Mouse (Mus musculus) left cerebral cortex, postnatal 10 days (tissue): Measurements from ENCODE around the gene Ddx39. TPM values are rescaled to one million over a fixed set of nuclear protein-coding genes. Genes with fewer than 3 reads are reported as not detected.

Experiments used
- DNase-seq, 2 experiments: peaks; one replicate each; pipeline ENCODE4 v3.0.0; 2021 to 2022; ENCODE audit warnings: low spot score in 2 of 2, mixed read lengths in 1 of 2; ENCODE audit errors: extremely low spot score in 1 of 2
- intact Hi-C: fragments of 180-260 bp; cut with DNase I; formaldehyde crosslinking; loops from one replicate; pipeline ENCODE4 v1.15.1; 2025
- total RNA-seq, 2 experiments: library from RNA; stranded (reverse); gene quantifications; 2 replicates each; pipeline ENCODE4 v1.2.3; 2021

Ddx39 gene
- total RNA-seq: 10 to 100 TPM; 24.4 to 25.2 TPM

GRCm38 (mm10) chr8:83715031-83715690, at the start of gene Ddx39:
Gene Ddx39 (plus strand): TSS chr8:83715177.
- intact Hi-C loops: no loop called here

GRCm38 (mm10) chr8:83665969-83666865, 48.8 kb upstream of the Ddx39 start, which contains the start of gene Ptger1:
Gene Ptger1 (plus strand): TSS chr8:83666678.
- intact Hi-C loops: no loop called here
- peak in 1 of 2 experiments; percentile 76 for DNase-seq

More at GRCm38 (mm10) chr8:83715031-83715690, at the start of gene Ddx39:
- peak; percentile 95 to 99 for DNase-seq

DNA sequence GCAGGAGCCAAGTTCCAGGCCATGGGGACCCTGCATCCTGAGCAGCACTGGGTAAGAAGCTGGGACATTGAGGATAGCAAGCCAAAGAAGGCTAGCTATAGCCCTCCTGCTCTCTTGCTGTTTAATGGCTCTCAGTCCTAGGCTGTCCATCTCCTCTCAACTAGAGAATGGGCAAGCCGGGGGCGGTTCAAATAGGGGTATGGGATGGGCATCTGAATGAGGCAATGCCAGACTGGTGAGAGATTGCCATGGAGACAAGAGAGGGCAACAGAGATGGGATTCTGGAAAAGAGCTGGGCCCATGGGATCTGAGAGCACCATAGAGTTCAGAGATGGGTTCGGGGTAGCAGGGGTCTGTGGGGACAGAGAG, 48.1 kb upstream of the Ddx39 start:
- no peak for DNase-seq
- intact Hi-C loops: no loop called here

DNA sequence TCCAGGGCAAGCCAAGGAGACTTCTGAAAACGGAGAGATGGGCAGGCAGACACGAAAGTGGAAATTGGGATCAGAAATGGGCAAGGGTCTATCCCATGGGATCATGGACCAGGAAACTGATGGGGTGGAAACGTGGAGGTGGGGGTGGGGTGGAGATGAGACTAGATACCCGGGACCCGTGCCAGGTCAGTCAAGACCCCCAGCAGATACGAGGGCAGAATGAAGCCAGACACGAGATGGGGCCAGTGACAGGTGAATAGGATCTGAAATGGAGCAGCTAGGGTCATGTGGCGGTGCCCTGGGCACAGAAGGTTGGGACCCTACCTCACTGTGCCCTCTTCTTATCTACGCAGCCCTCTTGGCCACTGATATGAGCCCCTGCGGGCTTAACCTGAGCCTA, 47.5 kb upstream of the Ddx39 start:
- DNase-seq: peak in 1 of 2 experiments; percentile 44
- intact Hi-C loops: no loop called here

GRCm38 (mm10) chr8:83668010-83668916, 46.7 kb upstream of the Ddx39 start:
- peak; percentile 61 to 85 for DNase-seq
- intact Hi-C loops: no loop called here

GRCm38 (mm10) chr8:83669013-83669412, 46.0 kb upstream of the Ddx39 start:
- intact Hi-C loops: no loop called here
- DNase-seq: no peak

- intact Hi-C loops: no loop called here
- peak in 1 of 2 experiments; percentile 24 for DNase-seq
These were observed 42.0 kb upstream of the Ddx39 start for GRCm38 (mm10) chr8:83672936-83673335.

GRCm38 (mm10) chr8:83674497-83674896, 40.5 kb upstream of the Ddx39 start:
- DNase-seq: peak in 1 of 2 experiments; percentile 29

GRCm38 (mm10) chr8:83679866-83680265, 35.1 kb upstream of the Ddx39 start:
- intact Hi-C loops: no loop called here

More at GRCm38 (mm10) chr8:83674497-83674896, 40.5 kb upstream of the Ddx39 start:
- intact Hi-C loops: no loop called here

GRCm38 (mm10) chr8:83680603-83681002, 34.4 kb upstream of the Ddx39 start:
- intact Hi-C loops: no loop called here
- DNase-seq: peak in 1 of 2 experiments; percentile 53

More at GRCm38 (mm10) chr8:83679866-83680265, 35.1 kb upstream of the Ddx39 start:
- peak in 1 of 2 experiments; percentile 20 for DNase-seq

GRCm38 (mm10) chr8:83681099-83681498, 33.9 kb upstream of the Ddx39 start:
- intact Hi-C loops: no loop called here
- DNase-seq: peak in 1 of 2 experiments; percentile 69

- peak in 1 of 2 experiments; percentile 13 for DNase-seq
These were observed 30.5 kb upstream of the Ddx39 start for GRCm38 (mm10) chr8:83684517-83684916.

DNA sequence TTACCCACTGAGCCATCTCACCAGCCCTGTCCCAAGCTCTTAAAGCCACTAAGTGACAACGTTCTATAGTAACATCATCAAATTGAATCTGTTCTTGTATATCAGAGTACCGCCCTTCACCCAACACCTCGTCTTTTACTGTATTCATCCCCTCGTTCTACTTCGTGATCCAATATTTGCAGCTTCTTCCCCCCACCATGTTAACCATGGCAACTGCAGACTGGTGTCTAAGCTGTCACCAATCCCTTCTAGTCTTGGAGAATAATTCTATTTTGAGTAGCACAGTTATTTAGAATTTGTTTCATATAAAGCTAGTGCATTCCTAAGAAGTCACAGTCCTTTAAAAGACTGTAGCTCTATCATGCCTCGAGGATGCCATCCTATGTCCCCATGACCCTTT, 25.7 kb upstream of the Ddx39 start:
- intact Hi-C loops: no loop called here
- no peak for DNase-seq

More at GRCm38 (mm10) chr8:83684517-83684916, 30.5 kb upstream of the Ddx39 start:
- intact Hi-C loops: no loop called here

DNA sequence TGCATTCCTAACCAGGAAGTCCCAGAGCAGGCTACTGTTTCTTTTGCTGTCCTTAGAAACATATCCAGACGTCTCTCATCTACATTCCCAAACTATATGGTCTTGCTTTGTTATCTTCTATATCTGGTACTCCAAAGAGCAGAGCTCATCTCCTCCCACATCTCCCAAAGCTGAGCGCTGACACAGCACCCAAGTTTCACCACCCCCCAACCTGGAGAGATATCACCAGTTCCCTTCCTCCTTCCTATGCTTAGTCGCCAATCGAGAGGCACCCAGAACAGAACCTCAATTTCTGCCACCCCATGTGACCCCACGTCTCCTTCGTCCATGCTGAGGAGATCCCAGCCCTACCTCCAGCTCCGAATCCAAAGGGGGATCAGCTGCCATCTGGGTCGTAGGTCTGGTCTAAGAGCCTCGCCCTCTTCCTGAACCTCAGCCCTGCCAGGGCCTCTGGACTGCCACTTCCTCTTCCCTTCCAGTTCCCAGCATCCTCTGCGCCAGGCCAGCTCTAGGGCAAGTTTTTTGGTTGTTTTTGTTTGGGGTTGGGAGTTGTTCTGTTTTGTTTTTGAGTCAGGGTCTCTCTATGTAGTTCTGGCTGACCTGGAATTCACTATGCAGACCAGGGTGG, 21.3 kb upstream of the Ddx39 start:
- intact Hi-C loops: no loop called here
- no peak for DNase-seq

GRCm38 (mm10) chr8:83694369-83695160, 20.4 kb upstream of the Ddx39 start:
- no peak for DNase-seq
- intact Hi-C loops: no loop called here

GRCm38 (mm10) chr8:83695351-83696106, 19.4 kb upstream of the Ddx39 start:
- intact Hi-C loops: no loop called here
- DNase-seq: peak in 1 of 2 experiments; percentile 58
